Mouse (Mus musculus) heart, postnatal 36 days (tissue): ENCODE data around the gene Kmt5b. TPM values are rescaled to one million over a fixed set of nuclear protein-coding genes. Genes with fewer than 3 reads are reported as not detected.

Source experiments
- DNase-seq, 2 experiments: peaks; one replicate each; pipeline ENCODE4 v3.0.0; 2021 to 2022
- intact Hi-C: fragments of 180-260 bp; cut with DNase I; formaldehyde crosslinking; loops from one replicate; pipeline ENCODE4 v1.15.1; 2025
- total RNA-seq, 2 experiments: library from RNA; stranded (reverse); gene quantifications; 2 replicates each; pipeline ENCODE4 v1.2.3; 2021

Gene Kmt5b
- total RNA-seq, 2 experiments from 2014 or later = 31.0 to 34.2 TPM

DNA sequence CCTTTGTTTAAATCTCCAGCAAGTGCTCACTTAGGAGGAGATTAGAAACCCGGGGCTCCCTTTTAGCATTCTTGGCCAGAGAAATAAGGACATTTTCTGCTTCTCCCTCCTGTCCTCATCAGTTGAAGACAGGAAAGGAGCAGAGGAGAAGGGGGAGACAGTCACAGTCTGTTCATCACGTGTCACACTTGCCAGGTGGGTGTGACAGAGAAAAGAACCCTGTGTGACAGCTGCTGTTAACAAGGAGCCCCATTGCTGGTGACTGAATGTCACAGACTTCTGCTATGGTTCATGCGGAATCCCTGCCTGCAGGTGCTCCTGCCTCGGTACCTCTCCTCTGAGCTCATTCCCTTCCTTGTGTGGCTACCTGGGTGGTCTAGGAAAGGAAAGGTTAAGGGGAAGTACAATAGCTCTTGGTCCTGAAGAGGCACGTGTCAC is 73.0 kb downstream of the Kmt5b start:
- intact Hi-C loops = no loop called here
- no peak for DNase-seq

DNA sequence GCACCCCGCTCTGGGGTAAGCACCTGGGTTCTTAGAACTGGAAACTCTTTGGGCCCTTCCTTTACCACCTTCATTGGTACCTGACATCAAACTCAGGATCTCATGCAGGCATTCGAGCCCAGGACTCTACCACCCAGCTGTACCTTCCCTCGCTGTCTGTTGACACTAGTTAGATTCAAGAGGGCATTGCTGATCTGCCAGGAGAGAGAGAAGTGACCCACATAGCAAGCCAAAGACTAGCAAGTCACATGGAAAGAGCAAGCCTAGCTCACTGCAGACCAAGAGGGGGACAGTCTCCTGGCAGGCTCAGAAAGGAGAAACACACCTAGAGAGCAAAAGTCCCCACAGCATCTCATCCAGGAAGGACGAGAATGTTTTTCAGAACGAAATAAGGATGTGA is 73.5 kb downstream of the Kmt5b start:
- no peak for DNase-seq
- intact Hi-C loops = no loop called here

DNA sequence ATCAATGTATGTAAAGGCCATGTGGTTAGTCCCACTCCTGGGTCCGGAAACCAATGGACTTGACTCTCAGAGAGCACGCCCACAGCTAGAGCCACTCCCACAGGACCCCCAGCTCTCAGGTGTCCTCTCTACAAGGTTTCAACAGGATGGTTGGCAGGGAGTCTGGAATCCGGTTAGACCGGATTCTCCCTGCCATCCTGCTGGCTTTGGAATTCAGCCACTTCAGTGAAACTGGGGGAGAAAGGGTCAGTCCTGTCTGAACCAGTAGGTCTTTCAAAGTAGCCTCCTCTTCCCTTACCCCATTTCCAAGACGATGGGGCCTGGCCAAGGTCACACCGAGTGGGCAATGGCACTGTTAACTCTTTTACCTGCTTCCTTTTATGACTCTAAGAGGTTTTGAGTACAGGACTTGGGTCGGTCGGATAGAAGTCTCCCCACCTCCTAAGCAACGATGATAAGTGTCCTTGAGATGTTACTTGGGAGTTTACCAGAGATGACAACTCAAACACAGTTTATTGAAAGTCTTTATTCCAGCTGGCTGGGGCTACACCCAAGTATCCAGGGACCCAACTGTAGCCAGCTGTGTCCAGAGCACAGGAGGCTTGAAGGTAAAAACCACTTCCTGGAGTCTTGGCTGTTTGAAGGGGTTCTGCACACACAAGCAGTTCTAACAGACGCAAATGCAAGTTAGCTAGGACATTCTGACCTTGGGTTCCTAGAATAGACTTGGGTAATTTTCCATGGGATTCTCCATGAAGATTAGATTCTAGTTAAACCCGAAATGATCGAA is 75.3 kb downstream of the Kmt5b start:
- DNase-seq = no peak
- intact Hi-C loops = no loop called here

DNA sequence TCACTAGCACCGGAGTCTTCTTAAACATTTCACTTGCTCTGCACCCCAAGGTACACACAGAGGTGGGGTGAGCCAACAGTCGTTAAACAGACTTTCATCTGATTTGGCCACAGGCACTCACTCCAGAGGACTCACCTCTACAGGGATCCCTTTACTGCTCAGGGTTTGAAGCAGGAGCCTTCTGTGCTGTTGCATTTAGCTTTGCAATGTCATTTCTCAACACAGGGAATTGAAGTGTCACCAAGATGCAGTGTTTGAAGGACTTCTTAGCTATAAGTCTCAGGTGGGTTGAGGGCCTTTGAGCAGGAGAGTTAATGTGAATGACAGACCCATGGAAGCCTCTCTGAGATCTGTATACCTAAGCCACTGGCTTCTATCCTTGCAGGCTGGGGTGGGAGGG is 76.4 kb downstream of the Kmt5b start:
- intact Hi-C loops = no loop called here
- no peak for DNase-seq

- DNase-seq = no peak
- intact Hi-C loops = no loop called here
Observed at GRCm38 (mm10) chr19:3844836-3845235, 77.6 kb downstream of the Kmt5b start.

DNA sequence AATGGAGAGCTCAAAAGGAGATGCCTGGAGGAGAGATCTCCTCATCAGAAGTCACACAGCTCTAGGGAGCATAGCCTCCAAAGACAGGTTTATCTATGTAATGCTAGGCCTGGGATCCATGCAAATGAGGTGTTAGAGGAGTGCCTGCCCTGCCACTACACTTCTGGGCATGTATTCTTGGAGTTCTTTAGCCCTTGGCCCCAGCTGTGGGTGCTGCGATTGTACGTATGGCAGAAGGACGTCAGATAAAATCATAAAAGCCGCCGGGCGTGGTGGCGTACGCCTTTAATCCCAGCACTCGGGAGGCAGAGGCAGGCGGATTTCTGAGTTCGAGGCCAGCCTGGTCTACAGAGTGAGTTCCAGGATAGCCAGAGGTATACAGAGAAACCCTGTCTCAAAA is 78.1 kb downstream of the Kmt5b start:
- intact Hi-C loops = no loop called here
- DNase-seq = no peak

DNA sequence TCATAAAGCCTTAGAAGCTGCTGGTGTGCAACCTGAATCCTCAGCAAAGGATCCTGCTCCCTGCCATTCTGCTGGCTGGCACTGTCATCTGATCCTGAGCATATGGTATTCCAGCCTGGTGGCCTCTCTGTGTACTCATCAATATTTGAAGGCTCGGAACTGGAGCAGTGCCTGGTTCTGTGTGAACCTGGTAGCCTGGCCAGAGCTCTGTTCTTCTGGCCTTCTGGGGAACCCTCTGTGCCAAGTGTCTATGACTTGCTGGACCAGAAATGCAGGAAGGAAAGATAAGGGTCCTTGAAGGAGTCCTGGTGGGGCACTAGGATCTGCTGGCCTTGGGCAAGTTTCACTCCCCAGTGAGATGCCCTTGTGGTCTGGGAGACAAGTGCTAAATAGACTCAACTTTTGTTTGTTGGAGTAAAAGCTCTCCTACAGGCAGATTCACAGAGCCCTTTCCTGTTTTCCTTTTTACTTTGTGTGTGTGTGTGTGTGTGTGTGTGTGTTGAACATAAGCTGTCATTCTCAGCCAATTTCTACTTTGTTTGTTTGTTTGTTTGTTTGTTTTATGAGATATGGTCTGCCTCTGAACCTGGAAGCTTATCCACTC is 78.7 kb downstream of the Kmt5b start:
- intact Hi-C loops = no loop called here
- no peak for DNase-seq

DNA sequence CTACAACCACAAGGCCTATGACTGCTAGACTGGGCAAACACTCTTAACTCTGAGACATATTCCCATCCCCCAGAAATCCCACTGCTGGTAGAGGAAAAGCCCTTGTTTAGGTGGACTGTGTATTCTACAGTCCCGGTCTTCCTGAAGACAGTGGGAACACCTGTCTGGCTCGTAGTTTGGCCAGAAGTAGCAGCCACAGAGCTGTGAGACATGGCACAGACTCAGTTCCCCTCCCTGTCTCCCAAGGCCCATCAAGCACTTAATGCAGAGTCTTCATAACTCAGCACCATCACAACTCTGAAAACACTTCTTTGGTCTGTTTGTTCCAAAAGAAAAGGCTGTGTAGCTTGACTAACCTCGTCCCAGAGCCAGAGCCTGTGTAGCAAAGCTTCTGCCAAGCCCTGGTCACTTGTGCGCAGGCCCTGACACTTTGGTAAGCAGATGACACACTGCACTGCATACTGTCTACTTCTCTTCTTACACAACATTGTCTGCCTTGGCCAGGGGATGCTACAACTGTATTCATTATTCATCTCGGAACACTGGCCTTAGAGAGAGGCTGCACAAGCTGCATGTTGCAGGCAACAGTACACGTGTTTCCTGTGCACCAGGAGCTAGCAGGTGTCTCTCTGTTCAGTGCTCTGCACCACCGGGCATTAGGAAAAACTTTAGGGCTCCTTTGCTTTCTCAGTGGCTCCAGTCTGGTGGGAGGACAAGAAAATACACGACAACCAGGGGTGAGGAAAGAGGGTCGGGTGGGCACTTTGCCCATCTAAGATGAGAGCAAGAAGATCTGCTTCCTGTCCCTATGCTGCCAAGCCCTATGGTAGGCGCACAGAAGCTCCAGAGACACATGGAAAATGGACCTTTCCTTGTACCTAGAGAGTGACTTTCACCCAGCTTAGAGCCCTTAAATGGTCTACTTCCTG is 79.7 kb downstream of the Kmt5b start:
- no peak for DNase-seq
- intact Hi-C loops = no loop called here

- DNase-seq = no peak
- intact Hi-C loops = no loop called here
Observed at GRCm38 (mm10) chr19:3847711-3848110, 80.5 kb downstream of the Kmt5b start.

- intact Hi-C loops = no loop called here
- DNase-seq = no peak
Observed at GRCm38 (mm10) chr19:3848207-3848808, 81.1 kb downstream of the Kmt5b start.

DNA sequence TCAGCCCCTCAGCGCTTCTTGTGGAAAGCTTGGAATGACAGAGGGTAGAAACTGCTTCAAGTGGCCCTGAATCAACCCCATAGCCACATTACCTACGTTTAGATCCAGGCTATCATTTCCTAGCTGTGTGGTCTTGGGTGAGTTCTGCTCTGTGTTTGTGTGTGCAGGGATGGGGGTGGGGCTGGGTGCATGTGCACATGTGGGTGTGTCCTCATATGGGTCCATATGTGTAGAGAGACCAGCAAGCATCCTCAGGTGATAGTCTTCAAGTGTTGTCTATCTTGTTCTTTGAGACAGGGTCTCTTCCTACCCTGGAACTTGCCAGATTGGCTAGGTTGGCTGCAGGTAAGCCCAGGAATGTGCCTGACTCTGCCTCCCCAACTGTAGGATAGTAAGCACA is 82.0 kb downstream of the Kmt5b start:
- DNase-seq = no peak
- intact Hi-C loops = no loop called here

GRCm38 (mm10) chr19:3850076-3850475 is 82.9 kb downstream of the Kmt5b start:
- intact Hi-C loops = loop anchor here (2.0 to 5.0 kb wide), 2 partner anchors 57 to 81 kb away; partner anchors contain the start of gene Tcirg1
- no peak for DNase-seq

- intact Hi-C loops = loop anchor here (2.0 to 5.0 kb wide), 2 partner anchors 56 to 82 kb away; partner anchors contain the start of gene Tcirg1
- no peak for DNase-seq
Observed at GRCm38 (mm10) chr19:3850847-3851469, 83.7 kb downstream of the Kmt5b start.

DNA sequence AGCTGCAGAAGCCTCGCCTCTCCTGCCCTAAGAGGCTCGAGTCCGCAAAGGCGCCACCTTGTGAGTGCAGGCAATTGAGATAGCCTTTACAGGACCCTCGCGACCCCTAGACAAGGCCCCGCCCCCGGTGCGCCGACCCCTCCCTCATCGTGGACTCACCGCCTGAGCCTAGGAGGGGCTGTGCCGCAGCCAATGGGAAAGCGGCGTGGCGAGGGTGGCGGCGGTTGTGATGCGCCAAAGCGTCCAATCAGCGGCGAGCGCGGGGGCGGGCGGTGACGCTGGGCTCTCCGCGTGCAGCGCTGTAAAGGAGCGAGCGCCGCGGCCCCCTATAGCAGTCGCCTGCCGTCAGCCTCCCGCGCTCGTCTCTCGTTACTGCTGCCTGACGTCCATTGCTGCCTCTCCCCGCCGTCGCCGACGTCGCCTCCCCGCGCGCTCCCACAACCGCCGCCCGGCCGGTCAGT is 84.3 kb downstream of the Kmt5b start, which contains the start of gene Chka:
Gene Chka (plus strand): TSS at position 272 of the 461 bp plus-strand sequence.
- peak; percentile 95 to 96 for DNase-seq
- intact Hi-C loops = loop anchor here (2.0 to 5.0 kb wide), 2 partner anchors 56 to 83 kb away; partner anchors contain the start of gene Tcirg1

DNA sequence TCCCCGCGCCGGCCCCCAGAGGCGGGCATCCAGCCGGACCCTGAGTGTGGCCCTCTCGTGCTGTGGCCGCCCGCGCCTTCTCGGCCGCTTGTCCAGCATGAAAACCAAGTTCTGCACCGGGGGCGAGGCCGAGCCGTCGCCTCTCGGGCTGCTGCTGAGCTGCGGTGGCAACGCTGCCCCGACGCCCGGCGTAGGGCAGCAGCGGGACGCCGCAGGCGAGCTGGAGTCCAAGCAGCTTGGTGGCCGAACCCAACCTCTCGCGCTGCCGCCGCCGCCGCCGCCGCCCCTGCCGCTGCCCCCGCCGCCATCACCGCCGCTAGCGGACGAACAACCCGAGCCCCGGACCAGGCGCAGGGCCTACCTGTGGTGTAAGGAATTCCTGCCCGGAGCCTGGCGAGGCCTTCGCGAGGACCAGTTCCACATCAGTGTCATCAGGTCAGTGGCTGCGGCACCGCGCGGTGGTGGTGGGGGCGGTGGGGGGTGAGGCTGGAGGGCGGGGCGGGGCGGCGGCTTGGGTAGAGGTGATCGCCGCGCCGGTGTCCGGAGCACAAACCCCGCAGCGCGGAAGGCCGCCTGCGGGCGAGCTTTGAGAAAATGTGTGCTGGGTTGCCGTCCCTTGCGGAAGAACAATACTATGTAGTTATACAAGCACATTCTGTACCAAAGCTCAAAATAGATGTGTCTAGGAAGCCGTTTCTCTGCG is 84.9 kb downstream of the Kmt5b start:
- intact Hi-C loops = loop anchor here (2.0 to 5.0 kb wide), 2 partner anchors 55 to 83 kb away; partner anchors contain the start of gene Tcirg1
- DNase-seq = peak; percentile 51 to 74

DNA sequence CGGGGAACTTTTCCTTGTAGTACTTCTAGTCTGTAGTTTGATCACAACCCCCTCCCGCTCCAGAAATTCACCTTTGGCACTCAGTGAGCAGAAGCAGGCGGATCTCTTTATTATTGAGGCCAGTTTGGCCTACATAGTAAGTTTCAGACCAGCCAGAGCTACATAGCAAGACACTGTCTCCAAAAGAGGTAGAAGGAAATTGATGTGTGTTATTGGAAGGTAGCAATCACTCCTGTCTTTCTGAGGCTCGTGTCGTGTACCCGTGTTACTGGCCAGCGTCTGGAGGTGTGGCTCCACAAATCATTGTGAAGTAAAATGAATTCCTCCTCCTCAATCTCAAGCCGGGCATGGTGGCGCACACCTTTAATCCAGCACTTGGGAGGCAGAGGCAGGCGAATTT is 85.9 kb downstream of the Kmt5b start:
- no peak for DNase-seq
- intact Hi-C loops = loop anchor here (5.0 kb wide), 1 partner anchor 54 kb away; the partner anchor contains the start of gene Tcirg1

- no peak for DNase-seq
- intact Hi-C loops = loop anchor here (5.0 kb wide), 1 partner anchor 53 kb away; the partner anchor contains the start of gene Tcirg1
Observed at GRCm38 (mm10) chr19:3853891-3854290, 86.7 kb downstream of the Kmt5b start.

DNA sequence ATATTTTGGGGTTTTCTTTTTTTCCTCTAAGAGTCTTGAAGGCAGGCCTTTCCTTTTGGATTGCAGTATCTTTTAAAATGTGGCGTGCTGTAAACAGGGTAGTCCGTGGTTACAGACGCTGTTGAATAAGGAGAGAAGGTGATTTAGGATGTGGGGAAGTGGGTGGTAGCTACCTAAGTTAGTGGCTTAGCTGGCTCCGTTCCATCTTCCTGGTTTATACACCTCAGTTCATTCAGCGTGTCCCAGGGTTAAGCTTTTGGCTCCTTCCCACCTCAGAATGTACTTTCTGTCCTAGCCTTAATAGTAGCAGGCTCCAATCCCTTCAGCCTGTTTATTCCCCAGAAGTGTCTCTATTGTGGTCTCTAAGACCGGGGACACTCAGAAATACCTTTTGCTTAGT is 87.9 kb downstream of the Kmt5b start:
- no peak for DNase-seq
- intact Hi-C loops = no loop called here

DNA sequence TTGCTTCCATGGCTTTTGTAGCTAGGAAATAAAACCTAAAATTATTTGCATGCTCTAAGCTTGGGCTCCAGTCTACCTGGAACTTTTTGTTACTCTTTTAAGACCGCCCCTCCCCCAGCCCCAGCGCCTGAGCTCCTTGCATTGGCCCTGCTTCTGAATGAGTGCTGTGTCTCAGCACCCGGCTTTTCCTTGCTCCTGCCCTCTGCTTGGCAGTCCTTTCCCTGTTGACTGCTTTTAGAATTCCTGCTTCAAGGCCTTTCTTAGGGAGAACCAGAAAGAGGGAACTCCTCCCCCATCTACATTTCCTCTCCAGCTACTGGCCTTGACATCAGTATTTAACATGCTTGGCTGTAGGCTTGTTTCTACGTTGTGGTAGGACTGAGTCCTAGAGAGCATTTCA is 88.4 kb downstream of the Kmt5b start:
- DNase-seq = no peak
- intact Hi-C loops = no loop called here
